Mouse (Mus musculus) midbrain, embryonic 15.5 days (tissue): Measurements from ENCODE around the gene Atp10b. TPM values are rescaled to one million over a fixed set of nuclear protein-coding genes. Genes with fewer than 3 reads are reported as not detected.

Source experiments
- ATAC-seq: fragments of 200-750 bp; cut with Nextera tagmentation; replicated peaks from 2 replicates; pipeline ENCODE4 v1.8.0; 2017; ENCODE audit warnings: moderate TSS enrichment
- H3K27ac ChIP-seq: fragments of 300-500 bp; sonication (generic); 2 replicates; pipeline ENCODE4 v1.5.1; 2015; ENCODE audit warnings: mild to moderate bottlenecking, inconsistent platforms
- H3K27me3 ChIP-seq: fragments of 300-500 bp; sonication (generic); replicated peaks from 2 replicates; pipeline ENCODE4 v1.6.1; 2015; ENCODE audit warnings: inconsistent platforms
- H3K36me3 ChIP-seq: fragments of 300-500 bp; sonication (generic); replicated peaks from 2 replicates; pipeline ENCODE4 v1.6.1; 2015; ENCODE audit warnings: inconsistent platforms
- H3K4me1 ChIP-seq: fragments of 300-500 bp; sonication (generic); 2 replicates; pipeline ENCODE4 v1.6.1; 2015; ENCODE audit warnings: inconsistent platforms
- H3K4me2 ChIP-seq: fragments of 300-500 bp; sonication (generic); 2 replicates; pipeline ENCODE4 v1.6.1; 2015; ENCODE audit warnings: inconsistent platforms, mild to moderate bottlenecking, moderate library complexity
- H3K4me3 ChIP-seq: fragments of 300-500 bp; sonication (generic); 2 replicates; pipeline ENCODE4 v1.5.1; 2015; ENCODE audit warnings: mild to moderate bottlenecking, inconsistent platforms
- H3K9ac ChIP-seq: fragments of 300-500 bp; sonication (generic); 2 replicates; pipeline ENCODE4 v1.6.1; 2015; ENCODE audit warnings: mild to moderate bottlenecking, inconsistent platforms
- H3K9me3 ChIP-seq: fragments of 300-500 bp; sonication (generic); 2 replicates; pipeline ENCODE4 v1.6.1; 2016; ENCODE audit warnings: inconsistent platforms
- WGBS: fragments of 180-500 bp; shearing (Covaris S2); methylation state at CpG from one replicate; pipeline ENCODE4 v1.1.7; 2015; ENCODE audit warnings: mixed read lengths; 5-methylcytosine and 5-hydroxymethylcytosine counted together
- polyA plus RNA-seq: library from polyadenylated mRNA; unstranded; fragments of >200 nt; fragmentation: Nextera tagmentation; extraction: Ambion mirVana; gene quantifications from 2 replicates; pipeline ENCODE4 v1.2.1, GENCODE M21; 2015

Atp10b gene
- polyA plus RNA-seq, 1 experiment from 2014 or later = 0.15 TPM

- 73% methylated on average over 9 of the region's 9 CpGs for WGBS
- H3K9me3 ChIP-seq = no peaks in the 10 kb centered on the region
- no peak overlapping the region for H3K4me3 ChIP-seq
- H3K27ac ChIP-seq = no peak overlapping the region
- H3K4me1 ChIP-seq = no peaks in the 10 kb centered on the region
- ATAC-seq = no peak
- H3K4me2 ChIP-seq = no peak overlapping the region
- no peak overlapping the region for H3K9ac ChIP-seq
- H3K36me3 ChIP-seq = no peaks in the 10 kb centered on the region
- H3K27me3 ChIP-seq = no peaks in the 10 kb centered on the region
These were observed 10.7 kb downstream of the Atp10b start for GRCm38 (mm10) chr11:43160188-43160942.

GRCm38 (mm10) chr11:43170601-43171000 is 20.9 kb downstream of the Atp10b start:
- no peak for ATAC-seq
- no peaks in the 10 kb centered on the region for H3K27me3 ChIP-seq

GRCm38 (mm10) chr11:43174359-43175116 is 24.9 kb downstream of the Atp10b start:
- Histone ChIP-seq H3K9ac (no peak overlapping the region), H3K27me3 (no peaks in the 10 kb centered on the region), H3K36me3 (no peaks in the 10 kb centered on the region), H3K4me1 (no peaks in the 10 kb centered on the region), H3K4me3 (no peak overlapping the region), H3K27ac (no peak overlapping the region), H3K9me3 (no peaks in the 10 kb centered on the region), H3K4me2 (no peak overlapping the region)
- WGBS = 86% methylated on average over 6 of the region's 6 CpGs
- no peak for ATAC-seq

More at GRCm38 (mm10) chr11:43170601-43171000, 20.9 kb downstream of the Atp10b start:
- WGBS = 87% methylated on average over 2 of the region's 2 CpGs
- Histone ChIP-seq H3K9me3 (no peaks in the 10 kb centered on the region), H3K4me1 (no peaks in the 10 kb centered on the region), H3K27ac (no peak overlapping the region), H3K9ac (no peak overlapping the region), H3K4me2 (no peak overlapping the region), H3K36me3 (no peaks in the 10 kb centered on the region), H3K4me3 (no peak overlapping the region)

GRCm38 (mm10) chr11:43182401-43182800 is 32.7 kb downstream of the Atp10b start:
- no peaks in the 10 kb centered on the region for H3K9me3 ChIP-seq
- no peak overlapping the region for H3K4me2 ChIP-seq
- no peaks in the 10 kb centered on the region for H3K27me3 ChIP-seq
- H3K9ac ChIP-seq = no peak overlapping the region
- no peak for ATAC-seq
- no peak overlapping the region for H3K27ac ChIP-seq
- 86% methylated on average over 2 of the region's 2 CpGs for WGBS
- H3K4me3 ChIP-seq = no peak overlapping the region
- no peaks in the 10 kb centered on the region for H3K4me1 ChIP-seq
- no peaks in the 10 kb centered on the region for H3K36me3 ChIP-seq

GRCm38 (mm10) chr11:43182816-43183215 is 33.1 kb downstream of the Atp10b start:
- Histone ChIP-seq H3K27me3 (no peaks in the 10 kb centered on the region), H3K4me3 (no peak overlapping the region), H3K4me1 (no peaks in the 10 kb centered on the region), H3K9me3 (no peaks in the 10 kb centered on the region), H3K4me2 (no peak overlapping the region), H3K9ac (no peak overlapping the region), H3K27ac (no peak overlapping the region), H3K36me3 (no peaks in the 10 kb centered on the region)
- 77% methylated on average over 1 of the region's 1 CpGs for WGBS
- no peak for ATAC-seq

GRCm38 (mm10) chr11:43183457-43183856 is 33.8 kb downstream of the Atp10b start:
- Histone ChIP-seq H3K27ac (no peak overlapping the region), H3K9me3 (no peaks in the 10 kb centered on the region), H3K27me3 (no peaks in the 10 kb centered on the region), H3K9ac (no peak overlapping the region), H3K36me3 (no peaks in the 10 kb centered on the region), H3K4me1 (no peaks in the 10 kb centered on the region), H3K4me2 (no peak overlapping the region), H3K4me3 (no peak overlapping the region)
- ATAC-seq = no peak
- WGBS = 88% methylated on average over 4 of the region's 4 CpGs

- H3K4me1 ChIP-seq = no peaks in the 10 kb centered on the region
- H3K4me3 ChIP-seq = no peak overlapping the region
- 68% methylated on average over 6 of the region's 6 CpGs for WGBS
- H3K27ac ChIP-seq = no peak overlapping the region
- H3K4me2 ChIP-seq = no peak overlapping the region
- no peaks in the 10 kb centered on the region for H3K27me3 ChIP-seq
- no peak for ATAC-seq
- H3K9ac ChIP-seq = no peak overlapping the region
- no peaks in the 10 kb centered on the region for H3K36me3 ChIP-seq
- H3K9me3 ChIP-seq = no peaks in the 10 kb centered on the region
These were observed 36.6 kb downstream of the Atp10b start for GRCm38 (mm10) chr11:43186291-43186690.

- Histone ChIP-seq H3K27ac (no peak overlapping the region), H3K36me3 (no peaks in the 10 kb centered on the region), H3K9me3 (no peaks in the 10 kb centered on the region), H3K9ac (no peak overlapping the region), H3K4me1 (no peaks in the 10 kb centered on the region), H3K4me3 (no peak overlapping the region), H3K27me3 (no peaks in the 10 kb centered on the region), H3K4me2 (no peak overlapping the region)
- WGBS = 93% methylated on average over 3 of the region's 3 CpGs
- ATAC-seq = no peak
These were observed 40.3 kb downstream of the Atp10b start for GRCm38 (mm10) chr11:43189817-43190593.

- no peak overlapping the region for H3K4me3 ChIP-seq
- H3K27ac ChIP-seq = no peak overlapping the region
- H3K4me1 ChIP-seq = no peaks in the 10 kb centered on the region
- no peaks in the 10 kb centered on the region for H3K36me3 ChIP-seq
- no peak overlapping the region for H3K4me2 ChIP-seq
- WGBS = 75% methylated on average over 2 of the region's 2 CpGs
- H3K9ac ChIP-seq = no peak overlapping the region
- no peak for ATAC-seq
- no peaks in the 10 kb centered on the region for H3K9me3 ChIP-seq
- no peaks in the 10 kb centered on the region for H3K27me3 ChIP-seq
These were observed 49.1 kb downstream of the Atp10b start for GRCm38 (mm10) chr11:43198811-43199210.

GRCm38 (mm10) chr11:43199358-43199757 is 49.7 kb downstream of the Atp10b start:
- no peak overlapping the region for H3K9ac ChIP-seq
- H3K27me3 ChIP-seq = no peaks in the 10 kb centered on the region
- H3K4me3 ChIP-seq = no peak overlapping the region
- no peak overlapping the region for H3K27ac ChIP-seq
- no peaks in the 10 kb centered on the region for H3K36me3 ChIP-seq
- H3K4me1 ChIP-seq = 0 out of 2 replicates have a peak, but pooled peaks cover 3% of the 10 kb centered on the region
- no peak for ATAC-seq
- H3K4me2 ChIP-seq = no peak overlapping the region
- no peaks in the 10 kb centered on the region for H3K9me3 ChIP-seq

GRCm38 (mm10) chr11:43200089-43200488 is 50.4 kb downstream of the Atp10b start:
- Histone ChIP-seq H3K36me3 (no peaks in the 10 kb centered on the region), H3K4me1 (0 out of 2 replicates have a peak, but pooled peaks cover 3% of the 10 kb centered on the region), H3K9me3 (no peaks in the 10 kb centered on the region), H3K4me3 (no peak overlapping the region), H3K9ac (no peak overlapping the region), H3K4me2 (no peak overlapping the region), H3K27ac (no peak overlapping the region), H3K27me3 (no peaks in the 10 kb centered on the region)
- 96% methylated on average over 2 of the region's 2 CpGs for WGBS
- no peak for ATAC-seq

GRCm38 (mm10) chr11:43203580-43203979 is 53.9 kb downstream of the Atp10b start:
- Histone ChIP-seq H3K36me3 (no peaks in the 10 kb centered on the region), H3K4me1 (peaks cover 6% of the 10 kb centered on the region; the same call in 1 of the 2 replicates), H3K9ac (no peak overlapping the region), H3K27me3 (no peaks in the 10 kb centered on the region), H3K9me3 (no peaks in the 10 kb centered on the region), H3K27ac (no peak overlapping the region), H3K4me2 (no peak overlapping the region), H3K4me3 (no peak overlapping the region)
- ATAC-seq = no peak
- 58% methylated on average over 3 of the region's 3 CpGs for WGBS
